Mouse (Mus musculus) intestine, postnatal 0 days (tissue): ENCODE data around the gene Pid1. TPM values are rescaled to one million over a fixed set of nuclear protein-coding genes. Genes with fewer than 3 reads are reported as not detected.

Source experiments
- ATAC-seq: fragments of 200-750 bp; cut with Nextera tagmentation; 2 replicates; pipeline ENCODE4 v1.8.0; 2017; ENCODE audit warnings: mild to moderate bottlenecking, moderate TSS enrichment, moderate library complexity
- H3K27ac ChIP-seq: fragments of 300-500 bp; sonication (generic); 2 replicates; pipeline ENCODE4 v1.5.1; 2014; ENCODE audit warnings: mild to moderate bottlenecking, low read depth, low read length, moderate library complexity
- H3K27me3 ChIP-seq: fragments of 300-500 bp; sonication (generic); replicated peaks from 2 replicates; pipeline ENCODE4 v1.6.1; 2014; ENCODE audit warnings: low read length, mixed read lengths; ENCODE audit not compliant: control insufficient read depth, insufficient read depth
- H3K36me3 ChIP-seq: fragments of 300-500 bp; sonication (generic); 2 replicates; pipeline ENCODE4 v1.6.1; 2014; ENCODE audit warnings: mild to moderate bottlenecking, moderate library complexity; ENCODE audit not compliant: control insufficient read depth, insufficient read depth
- H3K4me1 ChIP-seq: fragments of 300-500 bp; sonication (generic); replicated peaks from 2 replicates; pipeline ENCODE4 v1.6.1; 2014; ENCODE audit warnings: antibody characterized with exemption, low read length, mixed read lengths; ENCODE audit not compliant: control insufficient read depth, insufficient read depth
- H3K4me2 ChIP-seq: fragments of 300-500 bp; sonication (generic); replicated peaks from 2 replicates; pipeline ENCODE4 v1.6.1; 2014; ENCODE audit warnings: low read depth, mild to moderate bottlenecking, moderate library complexity
- H3K4me3 ChIP-seq: fragments of 300-500 bp; sonication (generic); 2 replicates; pipeline ENCODE4 v1.5.1; 2014; ENCODE audit warnings: low read depth, low read length
- H3K9ac ChIP-seq: fragments of 300-500 bp; sonication (generic); 2 replicates; pipeline ENCODE4 v1.6.1; 2014; ENCODE audit warnings: mild to moderate bottlenecking, low read depth, low read length
- H3K9me3 ChIP-seq: fragments of 300-500 bp; sonication (generic); 2 replicates; pipeline ENCODE4 v1.6.1; 2016; ENCODE audit warnings: mixed run types; ENCODE audit not compliant: control insufficient read depth
- CTCF ChIP-seq: sonication (generic); IDR thresholded peaks from 2 replicates; pipeline ENCODE4 v1.5.1; 2016; ENCODE audit warnings: low read depth, mild to moderate bottlenecking, control low read depth, antibody characterized with exemption, moderate library complexity
- WGBS: fragments of 180-500 bp; shearing (Covaris S2); extraction: QIAGEN DNeasy Blood & Tissue Kit; methylation state at CpG from one replicate; pipeline ENCODE4 v1.1.7; 2014; 5-methylcytosine and 5-hydroxymethylcytosine counted together
- polyA plus RNA-seq: library from polyadenylated mRNA; unstranded; fragments of >200 nt; fragmentation: Nextera tagmentation; extraction: Ambion mirVana; gene quantifications from 2 replicates; pipeline ENCODE4 v1.2.1, GENCODE M21; 2015

Gene Pid1
- polyA plus RNA-seq, 1 experiment from 2014 or later: 35.1 TPM

DNA sequence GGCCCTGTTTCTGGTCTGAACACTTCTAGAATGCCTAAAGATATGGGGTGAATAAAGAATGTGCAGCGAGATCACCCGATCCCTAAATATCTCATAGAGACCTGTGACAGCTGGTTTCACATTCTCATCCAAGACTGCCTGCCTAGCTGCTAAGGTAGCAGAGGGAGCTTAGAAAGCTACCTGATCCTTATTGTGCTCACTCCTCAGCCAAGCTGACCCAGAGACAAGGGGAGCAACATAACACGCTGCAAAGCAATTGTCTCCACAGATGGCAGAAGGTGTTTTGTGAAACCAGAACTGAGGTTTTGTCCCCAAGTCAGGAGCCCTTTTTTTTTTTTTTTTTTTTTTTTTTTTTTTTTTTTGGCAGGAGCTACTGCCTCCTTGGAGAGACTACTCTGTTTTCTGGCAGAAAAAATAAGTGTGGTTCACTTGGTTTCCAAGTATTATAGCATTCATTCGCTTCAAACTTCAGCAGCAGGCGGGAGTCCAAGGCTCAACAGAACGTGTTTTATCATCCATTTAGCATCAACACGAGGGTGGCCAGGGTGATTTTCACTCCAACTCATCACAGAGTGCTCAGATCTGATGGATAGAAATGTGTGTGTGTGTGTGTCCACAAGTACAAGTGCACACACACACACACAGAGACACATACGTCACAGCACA is 22.6 kb upstream of the Pid1 start:
- no peak for TF ChIP-seq CTCF
- H3K27me3 ChIP-seq: no peaks in the 10 kb centered on the region
- H3K4me1 ChIP-seq: no peaks in the 10 kb centered on the region
- 75% methylated on average over 8 of the region's 8 CpGs for WGBS
- H3K4me3 ChIP-seq: no peak overlapping the region
- no peaks in the 10 kb centered on the region for H3K36me3 ChIP-seq
- H3K9ac ChIP-seq: no peak overlapping the region
- no peaks in the 10 kb centered on the region for H3K9me3 ChIP-seq
- H3K4me2 ChIP-seq: no peak overlapping the region
- no peak overlapping the region for H3K27ac ChIP-seq
- ATAC-seq: no peak

DNA sequence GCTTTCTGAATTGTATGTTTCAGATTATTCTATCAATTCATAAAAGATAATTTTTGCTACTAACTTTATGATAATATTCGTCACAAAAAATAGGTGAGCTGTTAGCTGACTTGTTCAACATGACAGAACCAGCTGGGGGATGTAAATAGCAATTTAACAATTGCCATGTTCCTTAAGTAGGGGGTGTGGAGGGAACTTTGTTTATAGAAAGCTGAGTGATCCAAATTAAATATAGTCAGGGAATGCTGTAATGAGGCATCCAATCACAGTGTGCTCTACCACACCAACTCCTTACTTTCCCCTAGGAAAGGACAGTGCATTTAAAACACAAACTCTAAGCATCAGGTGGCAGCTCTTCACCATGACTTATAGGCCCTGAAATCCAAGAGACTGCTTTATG is 18.7 kb upstream of the Pid1 start:
- WGBS: 64% methylated on average over 1 of the region's 1 CpGs
- Histone ChIP-seq H3K9ac (no peak overlapping the region), H3K4me1 (no peaks in the 10 kb centered on the region), H3K36me3 (no peaks in the 10 kb centered on the region), H3K27me3 (no peaks in the 10 kb centered on the region), H3K9me3 (no peaks in the 10 kb centered on the region), H3K4me3 (no peak overlapping the region), H3K4me2 (no peak overlapping the region), H3K27ac (no peak overlapping the region)
- ATAC-seq: no peak
- TF ChIP-seq CTCF: no peak

DNA sequence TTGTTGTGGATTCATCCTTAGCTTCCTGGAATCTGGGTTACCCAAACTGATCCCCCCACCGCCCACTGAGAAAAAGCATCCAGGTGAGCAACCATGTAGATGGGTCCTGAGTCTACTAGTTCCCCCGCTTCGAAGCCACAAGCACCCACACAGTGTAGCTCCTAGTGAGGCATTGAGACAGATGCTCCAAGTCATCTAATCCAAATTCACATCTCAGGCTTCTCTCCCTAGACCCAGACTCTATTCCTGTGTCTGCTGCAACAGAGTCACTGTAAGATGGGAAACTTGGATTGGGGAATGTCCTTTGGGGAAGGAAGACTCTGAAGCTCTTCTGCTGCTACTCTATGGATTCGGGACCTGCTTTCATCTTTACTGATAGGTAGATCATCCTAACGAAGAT is 18.1 kb upstream of the Pid1 start:
- no peaks in the 10 kb centered on the region for H3K27me3 ChIP-seq
- no peak for TF ChIP-seq CTCF
- no peak overlapping the region for H3K9ac ChIP-seq
- H3K27ac ChIP-seq: no peak overlapping the region
- no peaks in the 10 kb centered on the region for H3K4me1 ChIP-seq
- H3K4me2 ChIP-seq: no peak overlapping the region
- H3K36me3 ChIP-seq: no peaks in the 10 kb centered on the region
- no peaks in the 10 kb centered on the region for H3K9me3 ChIP-seq
- ATAC-seq: no peak
- 95% methylated on average over 5 of the region's 5 CpGs for WGBS
- H3K4me3 ChIP-seq: no peak overlapping the region

DNA sequence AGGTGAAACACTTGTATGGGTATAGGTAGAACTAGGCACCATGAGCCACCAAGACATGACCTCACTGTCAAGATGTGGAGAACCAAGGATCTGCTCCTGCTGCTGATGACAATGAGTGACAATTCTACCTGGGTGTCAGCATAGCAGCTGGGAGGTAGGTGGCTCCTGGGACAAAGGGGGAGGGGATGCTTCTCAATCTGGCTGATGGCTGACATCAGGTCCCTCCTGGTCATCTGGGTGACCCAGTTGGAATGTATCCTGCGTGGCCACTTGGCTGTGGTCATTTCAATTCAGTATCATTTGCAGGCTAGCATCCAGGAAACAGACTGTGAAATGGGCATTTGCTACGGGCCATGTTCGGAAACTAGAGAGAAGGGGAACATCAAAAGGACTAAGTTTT is 16.9 kb upstream of the Pid1 start:
- ATAC-seq: no peak
- TF ChIP-seq CTCF: no peak
- 90% methylated on average over 3 of the region's 3 CpGs for WGBS
- H3K4me1 ChIP-seq: no peaks in the 10 kb centered on the region
- H3K27me3 ChIP-seq: no peaks in the 10 kb centered on the region
- H3K36me3 ChIP-seq: no peaks in the 10 kb centered on the region
- H3K9me3 ChIP-seq: no peaks in the 10 kb centered on the region
- no peak overlapping the region for H3K9ac ChIP-seq
- H3K27ac ChIP-seq: no peak overlapping the region
- H3K4me2 ChIP-seq: no peak overlapping the region
- no peak overlapping the region for H3K4me3 ChIP-seq

DNA sequence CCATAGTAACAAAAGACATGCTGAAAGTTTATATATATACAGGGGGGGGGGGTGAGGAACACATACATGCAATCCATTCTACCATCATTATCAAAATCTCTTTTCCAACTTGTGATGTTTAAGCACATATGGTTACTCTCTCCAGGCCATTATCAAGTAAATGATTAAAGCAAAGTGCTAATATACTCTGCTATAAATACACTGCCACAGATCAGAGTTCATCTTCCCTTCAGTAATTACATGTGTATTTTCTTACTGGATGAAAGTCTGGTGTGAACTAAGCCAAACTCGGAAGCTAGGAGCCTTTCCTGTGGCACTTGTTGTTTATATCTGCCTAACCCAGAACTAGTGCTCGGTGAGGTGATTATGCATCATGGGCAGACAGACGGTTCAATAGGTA is 3.8 kb upstream of the Pid1 start:
- peak; percentile 82 for ATAC-seq
- H3K27ac ChIP-seq: peak overlapping the region; percentile 30; the same call in 1 of the 2 replicates
- WGBS: 26% methylated on average over 3 of the region's 3 CpGs

DNA sequence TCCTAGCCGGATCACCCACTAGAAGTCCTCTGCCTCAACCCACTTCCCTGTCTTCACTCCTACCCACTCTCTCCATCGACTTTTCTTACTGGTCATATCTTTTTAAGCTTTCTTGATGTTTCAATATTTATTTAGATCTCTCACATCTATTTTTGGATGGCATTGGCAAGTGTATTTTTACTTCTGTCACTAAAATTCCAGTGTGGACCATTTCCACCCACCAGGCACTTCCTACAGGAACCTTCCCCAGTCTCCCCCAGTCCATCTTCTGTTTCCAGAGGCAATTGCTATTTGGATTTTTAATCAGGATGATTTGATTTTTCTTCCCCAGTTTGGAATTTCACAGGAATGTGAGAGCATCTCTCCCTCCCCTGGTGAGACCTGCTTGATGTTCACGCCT is 2.6 kb upstream of the Pid1 start:
- WGBS: 88% methylated on average over 3 of the region's 3 CpGs
- no peak overlapping the region for H3K4me2 ChIP-seq
- ATAC-seq: no peak
- TF ChIP-seq CTCF: no peak
- H3K27me3 ChIP-seq: no peaks in the 10 kb centered on the region
- no peak overlapping the region for H3K9ac ChIP-seq
- no peaks in the 10 kb centered on the region for H3K36me3 ChIP-seq
- no peak overlapping the region for H3K27ac ChIP-seq
- H3K4me3 ChIP-seq: no peak overlapping the region
- H3K9me3 ChIP-seq: no peaks in the 10 kb centered on the region
- peaks cover 11% of the 10 kb centered on the region; the same call in 1 of the 2 replicates for H3K4me1 ChIP-seq

More for the DNA sequence above, 3.8 kb upstream of the Pid1 start:
- Histone ChIP-seq H3K4me2 (no peak overlapping the region), H3K4me3 (no peak overlapping the region), H3K4me1 (peaks cover 11% of the 10 kb centered on the region; the same call in 1 of the 2 replicates), H3K9ac (no peak overlapping the region), H3K27me3 (no peaks in the 10 kb centered on the region), H3K36me3 (no peaks in the 10 kb centered on the region), H3K9me3 (no peaks in the 10 kb centered on the region)
- TF ChIP-seq CTCF: no peak
